Mouse (Mus musculus) kidney, postnatal 0 days (tissue): Measurements from ENCODE around the gene Pheta2. TPM values are rescaled to one million over a fixed set of nuclear protein-coding genes. Genes with fewer than 3 reads are reported as not detected.
A peak's percentile ranks its signal among the peaks of the same experiment; 100 is the strongest.

Source experiments
- ATAC-seq: fragments of 200-750 bp; cut with Nextera tagmentation; replicated peaks from 2 replicates; pipeline ENCODE4 v1.8.0; 2017; ENCODE audit warnings: low read depth, moderate number of reproducible peaks, moderate TSS enrichment, moderate library complexity; ENCODE audit not compliant: low FRiP score
- DNase-seq: peaks from one replicate; pipeline ENCODE4 v3.0.0-alpha.2; 2016; ENCODE audit warnings: low spot score
- H3K27ac ChIP-seq: fragments of 300-500 bp; sonication (generic); 2 replicates; pipeline ENCODE4 v1.5.1; 2014; ENCODE audit warnings: mild to moderate bottlenecking
- H3K27me3 ChIP-seq: fragments of 300-500 bp; sonication (generic); 2 replicates; pipeline ENCODE4 v1.6.1; 2014; ENCODE audit warnings: low read length, mixed read lengths; ENCODE audit not compliant: insufficient read depth
- H3K36me3 ChIP-seq: fragments of 300-500 bp; sonication (generic); 2 replicates; pipeline ENCODE4 v1.6.1; 2014; ENCODE audit warnings: low read length, mixed read lengths; ENCODE audit not compliant: insufficient read depth
- H3K4me1 ChIP-seq: fragments of 300-500 bp; sonication (generic); replicated peaks from 2 replicates; pipeline ENCODE4 v1.6.1; 2014; ENCODE audit warnings: antibody characterized with exemption, low read length, mixed read lengths; ENCODE audit not compliant: insufficient read depth
- H3K4me2 ChIP-seq: fragments of 300-500 bp; sonication (generic); 2 replicates; pipeline ENCODE4 v1.6.1; 2014; ENCODE audit warnings: mild to moderate bottlenecking, low read length, moderate library complexity, mixed read lengths
- H3K4me3 ChIP-seq: fragments of 300-500 bp; sonication (generic); replicated peaks from 2 replicates; pipeline ENCODE4 v1.5.1; 2014; ENCODE audit warnings: low read depth, low read length
- H3K9ac ChIP-seq: fragments of 300-500 bp; sonication (generic); 2 replicates; pipeline ENCODE4 v1.6.1; 2014; ENCODE audit warnings: low read depth, low read length
- H3K9me3 ChIP-seq: fragments of 300-500 bp; sonication (generic); replicated peaks from 2 replicates; pipeline ENCODE4 v1.6.1; 2016; ENCODE audit warnings: low read length, inconsistent platforms, mixed read lengths
- CTCF ChIP-seq: IDR thresholded peaks from 2 replicates; pipeline ENCODE4 v1.5.1; 2016; ENCODE audit warnings: antibody characterized with exemption, low read depth, mild to moderate bottlenecking, moderate library complexity
- WGBS: fragments of 180-500 bp; shearing (Covaris S2); extraction: QIAGEN DNeasy Blood & Tissue Kit; methylation state at CpG from one replicate; pipeline ENCODE4 v1.1.7; 2014; 5-methylcytosine and 5-hydroxymethylcytosine counted together
- polyA plus RNA-seq: library from polyadenylated mRNA; unstranded; fragments of >200 nt; fragmentation: Nextera tagmentation; extraction: Ambion mirVana; gene quantifications from 2 replicates; pipeline ENCODE4 v1.2.1, GENCODE M21; 2015

Pheta2 gene
- polyA plus RNA-seq, 1 experiment from 2014 or later = 7.4 TPM

DNA sequence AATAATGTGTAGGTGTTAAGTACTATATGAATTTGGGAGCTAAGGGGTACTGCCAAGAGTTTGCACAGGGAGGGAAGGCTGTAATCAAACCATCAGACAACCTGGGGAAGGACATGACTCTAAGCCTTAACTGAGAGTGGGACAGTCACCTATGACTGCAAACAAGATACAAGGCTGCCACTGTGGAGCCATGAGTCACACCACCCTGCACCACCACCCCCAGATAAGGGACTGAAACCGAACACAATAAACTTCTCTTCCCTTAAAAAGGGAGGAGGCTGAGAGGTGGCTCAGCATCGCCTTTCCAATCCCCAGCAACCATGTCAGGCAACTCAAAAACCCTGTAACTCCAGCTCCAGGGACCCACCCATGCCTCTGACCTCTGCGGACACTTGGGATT lies 12.7 kb downstream of the Pheta2 start:
- H3K4me3 ChIP-seq = no peak overlapping the region
- no peak overlapping the region for H3K27ac ChIP-seq
- H3K9me3 ChIP-seq = no peaks in the 10 kb centered on the region
- WGBS = 65% methylated on average over 3 of the region's 3 CpGs
- H3K4me2 ChIP-seq = no peak overlapping the region
- DNase-seq (no peak), ATAC-seq (no peak)
- no peak for TF ChIP-seq CTCF
- no peak overlapping the region for H3K9ac ChIP-seq
- H3K27me3 ChIP-seq = no peaks in the 10 kb centered on the region
- peaks cover 23% of the 10 kb centered on the region for H3K4me1 ChIP-seq
- H3K36me3 ChIP-seq = peaks cover 34% of the 10 kb centered on the region

- WGBS = 18% methylated on average over 14 of the region's 14 CpGs
- H3K36me3 ChIP-seq = peaks cover 28% of the 10 kb centered on the region
- no peak for TF ChIP-seq CTCF
- H3K9ac ChIP-seq = peak overlapping the region; percentile 98
- no peaks in the 10 kb centered on the region for H3K27me3 ChIP-seq
- no peaks in the 10 kb centered on the region for H3K9me3 ChIP-seq
- DNase-seq (peak; percentile 31), ATAC-seq (no peak)
- peak overlapping the region; percentile 86 for H3K27ac ChIP-seq
- peaks cover 10% of the 10 kb centered on the region for H3K4me1 ChIP-seq
- peak overlapping the region; percentile 97 for H3K4me3 ChIP-seq
- H3K4me2 ChIP-seq = peak overlapping the region; percentile 85
Measured at GRCm38 (mm10) chr15:82353078-82353744, 14.5 kb downstream of the Pheta2 start.

DNA sequence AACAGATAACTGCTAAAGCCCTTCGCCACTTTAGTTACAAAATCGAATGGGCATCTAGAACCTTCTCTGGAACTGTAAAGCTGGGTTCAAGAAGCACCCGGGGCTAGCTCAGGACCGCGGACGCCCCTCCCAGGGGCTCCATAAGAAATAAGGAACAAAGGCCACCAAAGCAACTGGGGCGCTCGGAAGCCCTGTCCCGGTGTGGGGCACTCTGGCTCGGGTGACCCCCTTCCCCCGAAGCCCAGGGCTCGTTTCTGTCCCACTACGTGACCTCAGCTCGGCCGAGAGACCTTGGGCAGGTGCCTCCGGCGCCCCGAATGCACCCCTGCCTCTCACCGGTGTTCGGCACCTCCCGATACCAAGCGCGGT lies 15.0 kb downstream of the Pheta2 start:
- H3K4me1 ChIP-seq = peaks cover 12% of the 10 kb centered on the region
- DNase-seq = no peak
- peak overlapping the region; percentile 85 for H3K4me2 ChIP-seq
- H3K9ac ChIP-seq = peak overlapping the region; percentile 98
- WGBS = 0% methylated on average over 23 of the region's 23 CpGs
- H3K36me3 ChIP-seq = peaks cover 24% of the 10 kb centered on the region
- peak overlapping the region; percentile 86 for H3K27ac ChIP-seq
- H3K27me3 ChIP-seq = no peaks in the 10 kb centered on the region
- H3K9me3 ChIP-seq = no peaks in the 10 kb centered on the region
- no peak for TF ChIP-seq CTCF
- no peak; the same call in 1 of the 2 replicates for ATAC-seq
- H3K4me3 ChIP-seq = peak overlapping the region; percentile 97

DNA sequence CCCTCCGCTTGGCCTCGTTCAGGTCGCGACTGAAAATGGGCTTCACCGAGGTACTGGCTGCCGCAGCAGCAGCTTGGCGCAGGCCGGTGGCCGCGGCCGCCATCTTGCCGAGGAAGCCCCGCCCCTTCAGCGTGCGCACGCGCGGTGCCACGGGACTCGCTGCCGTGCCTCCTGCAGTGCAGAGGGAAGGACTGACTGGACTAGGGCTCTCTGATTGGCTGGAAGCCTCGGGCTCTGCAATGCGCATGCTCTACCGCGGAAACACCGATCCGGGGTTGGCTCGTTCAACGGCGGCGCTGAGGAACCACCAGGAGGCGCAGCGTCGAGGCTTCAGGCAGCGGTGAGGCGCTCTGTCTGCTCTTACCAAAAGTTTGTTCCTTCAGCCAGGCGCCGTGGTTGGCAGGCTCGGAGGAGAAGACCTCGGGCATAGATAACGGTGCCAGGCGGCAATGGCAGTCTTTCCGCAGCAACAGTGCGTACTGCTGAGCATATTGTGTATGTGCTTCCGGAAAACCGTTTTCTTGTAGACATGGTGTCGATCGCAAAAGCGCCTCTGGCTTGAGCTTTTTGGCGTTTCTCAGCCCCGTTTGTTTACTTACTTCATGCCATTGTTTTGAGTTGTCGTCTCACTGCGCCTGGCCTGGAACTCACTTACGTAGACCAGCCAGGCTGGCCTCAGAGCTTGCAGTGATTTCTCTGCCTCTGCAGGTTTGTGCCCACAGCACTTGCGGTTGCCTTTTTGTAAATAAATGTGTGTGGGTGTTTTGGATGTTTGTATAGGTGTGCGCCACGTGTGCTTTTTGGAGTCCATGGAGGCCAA lies 15.6 kb downstream of the Pheta2 start, which contains the start of gene Ndufa6:
Ndufa6 (minus strand) TSS at position 197 of the 820 bp plus-strand sequence.
- Histone ChIP-seq H3K4me3 (peak within 1 kb of the TSS; percentile 97), H3K27me3 (no peaks in the 10 kb centered on the region), H3K4me2 (peak within 1 kb of the TSS; percentile 85), H3K9me3 (no peaks in the 10 kb centered on the region), H3K9ac (peak within 1 kb of the TSS; percentile 98), H3K4me1 (peaks cover 17% of the 10 kb centered on the region), H3K36me3 (peaks cover 18% of the 10 kb centered on the region), H3K27ac (peak within 1 kb of the TSS; percentile 86)
- DNase-seq (peak; percentile 99), ATAC-seq (peak; percentile 97)
- 2% methylated on average over 57 of the region's 57 CpGs for WGBS
- peak; percentile 99 for TF ChIP-seq CTCF

DNA sequence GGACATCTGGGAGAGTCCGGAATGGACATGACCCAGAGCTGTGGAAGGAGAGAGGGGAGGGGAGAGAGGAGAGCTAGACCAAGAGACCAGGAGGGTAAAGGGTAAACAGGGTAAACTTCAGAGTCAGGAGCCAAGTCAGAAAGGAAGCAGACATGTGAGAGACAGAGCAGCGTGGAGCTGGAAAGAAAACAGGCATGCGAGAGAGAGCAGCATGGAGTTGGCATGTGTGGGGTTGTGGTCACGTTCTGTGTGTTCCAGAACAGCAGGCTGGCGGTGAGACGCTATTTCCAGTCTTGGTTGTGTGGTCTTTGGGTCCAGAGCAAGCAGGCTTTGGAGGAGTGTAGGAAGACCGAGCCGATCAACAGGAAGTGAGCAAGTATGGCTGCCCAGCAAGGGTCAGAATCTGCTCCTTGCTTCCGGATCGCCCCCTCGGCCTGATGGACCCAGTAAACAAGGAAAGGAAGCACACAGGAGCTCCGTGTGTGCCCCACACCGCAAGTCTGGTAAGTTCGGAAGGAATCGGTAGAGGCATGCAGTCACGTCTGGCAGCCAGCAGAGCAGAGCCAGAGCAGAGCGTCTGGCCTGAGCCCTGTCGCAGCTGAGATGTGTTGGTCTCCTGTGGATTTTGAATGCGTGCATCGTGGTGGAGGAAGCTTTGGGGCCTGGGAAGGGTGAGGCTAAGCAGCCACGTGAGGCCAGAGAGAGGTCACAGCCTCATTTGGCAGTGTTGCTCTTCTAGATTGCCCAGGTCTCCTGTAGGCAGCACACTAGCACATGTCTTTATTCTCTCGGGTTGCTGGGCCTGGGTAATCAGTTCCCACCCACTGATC lies 19.9 kb downstream of the Pheta2 start:
- Histone ChIP-seq H3K27ac (peak overlapping the region; percentile 79), H3K9ac (peak overlapping the region; percentile 8; the same call in 1 of the 2 replicates), H3K4me3 (no peak overlapping the region), H3K4me2 (peak overlapping the region; percentile 28), H3K4me1 (peaks cover 10% of the 10 kb centered on the region), H3K36me3 (no peaks in the 10 kb centered on the region), H3K9me3 (no peaks in the 10 kb centered on the region), H3K27me3 (no peaks in the 10 kb centered on the region)
- TF ChIP-seq CTCF = no peak
- DNase-seq (peak; percentile 47), ATAC-seq (no peak)
- 47% methylated on average over 22 of the region's 22 CpGs for WGBS

- peak; percentile 75 for ATAC-seq
Measured at GRCm38 (mm10) chr15:82361459-82362018, 22.8 kb downstream of the Pheta2 start.

More at GRCm38 (mm10) chr15:82361459-82362018, 22.8 kb downstream of the Pheta2 start:
- no peaks in the 10 kb centered on the region for H3K27me3 ChIP-seq
- peak; percentile 66 for TF ChIP-seq CTCF
- DNase-seq = peak; percentile 91
- peaks cover 10% of the 10 kb centered on the region for H3K4me1 ChIP-seq
- H3K9ac ChIP-seq = no peak overlapping the region
- H3K9me3 ChIP-seq = no peaks in the 10 kb centered on the region
- H3K27ac ChIP-seq = peak overlapping the region; percentile 79
- H3K36me3 ChIP-seq = no peaks in the 10 kb centered on the region
- H3K4me2 ChIP-seq = no peak overlapping the region
- H3K4me3 ChIP-seq = no peak overlapping the region
- 54% methylated on average over 11 of the region's 11 CpGs for WGBS
